ENCODE assay signal across 8 mouse cellular contexts in genomic region chr9:56774231-56774630, GRCm38 (mm10). TPM values are rescaled to one million over a fixed set of nuclear protein-coding genes. Genes with fewer than 3 reads are reported as not detected.
DNase-seq lines count a peak whose midpoint lies in the region; ATAC-seq lines count a peak whose summit lies in the region.

No protein-coding gene starts in this region.

- intact Hi-C loops in left cerebral cortex, postnatal 4 days (cut with DNase I): no loop called here

- no peak for ATAC-seq in erythroid progenitor cell, adult 5-6 weeks (replicated peaks; ENCODE audit: low FRiP score, poor library complexity, severe bottlenecking)

- DNase-seq in layer of hippocampus, postnatal 10 days (ENCODE audit: low spot score in 2 of 2): peak; percentile 70 to 79
- DNase-seq in layer of hippocampus, adult 9-10 months (ENCODE audit: low spot score): no peak
- peak; percentile 55 for DNase-seq in MN1 (ENCODE audit: low spot score)
- DNase-seq in cerebellum, adult 18-20 months: peak; percentile 63 to 71
- peak; percentile 48 for DNase-seq in forelimb bud, embryonic 11.5 days (ENCODE audit: low read depth, low spot score)
- DNase-seq in left cerebral cortex, postnatal 4 days: peak; percentile 90
- DNase-seq in retina, embryonic 14.5 days (ENCODE audit: low spot score): peak; percentile 87

RNA-seq across cellular contexts. Expression of gene Lingo1, which starts 22.0 kb away (rescaled TPM):
- 100 to 1,000 TPM; 285 to 307 TPM for total RNA-seq in layer of hippocampus, postnatal 10 days (2021)
- total RNA-seq in left cerebral cortex, postnatal 4 days (2021): 100 to 1,000 TPM; 224 to 247 TPM
- not detected in 2 replicates for total RNA-seq in erythroid progenitor cell, adult 5-6 weeks (2015; ENCODE audit: low replicate concordance)
- total RNA-seq in erythroid progenitor cell, adult 5-6 weeks (2017; ENCODE audit: low replicate concordance): not detected in 2 replicates

Comparison
In these comparisons a context has a peak if more than half of its experiments do, and no peak if none do; other contexts are left out.
1. RNA of gene Lingo1, which starts 22.0 kb away (total RNA-seq): 285 to 307 TPM in layer of hippocampus, postnatal 10 days and 224 to 247 TPM in left cerebral cortex, postnatal 4 days; not detected in erythroid progenitor cell, adult 5-6 weeks; every median in the first group is over 100 times any median in the second.